Mouse (Mus musculus) Patski (cell line): ENCODE measurements around the gene Rfx7. TPM values are rescaled to one million over a fixed set of nuclear protein-coding genes. Genes with fewer than 3 reads are reported as not detected.
"Not testable (repeated sequence)": the region's sequence is repeated elsewhere in the genome, so short reads cannot be mapped to it uniquely, and the experiment has no call there.

ENCODE experiments used
- ATAC-seq: fragments of 100-300 bp; one replicate; pipeline ENCODE4 v1.8.0; 2021
- CTCF ChIA-PET: fragments of 350-600 bp; sonication (Branson Sonifier 250); formaldehyde crosslinking; loops from one replicate; lab custom pipeline; 2022; ENCODE audit warnings: inconsistent platforms; lab: Charles Lee
- POLR2A ChIA-PET: fragments of 350-600 bp; sonication (Branson Sonifier 250); formaldehyde crosslinking; loops from one replicate; lab custom pipeline; 2022; ENCODE audit warnings: antibody characterized with exemption, inconsistent platforms; lab: Charles Lee
- DNase-seq: peaks from one replicate; pipeline ENCODE4 v3.0.0-alpha.2; 2011; ENCODE audit warnings: low read depth, low spot score
- H3K27me3 ChIP-seq: fragments of 371-371 bp; one replicate; pipeline ENCODE4 v1.5.1; 2021
- CTCF ChIP-seq: fragments of 100-300 bp; IDR thresholded peaks from one replicate; pipeline ENCODE4 v1.5.1; 2021
- in situ Hi-C: fragments of 300-500 bp; cut with MboI; formaldehyde crosslinking; loops from 3 replicates; pipeline ENCODE4 v1.11.1; 2018; ENCODE audit warnings: low pct_unique_long_range_greater_than_20kb, mixed read lengths
- polyA plus RNA-seq: library from polyadenylated mRNA; unstranded; gene quantifications from one replicate; pipeline ENCODE4 v1.2.3, GENCODE M21; 2021

Rfx7 gene
- polyA plus RNA-seq, 1 experiment from 2014 or later, result 16.7 TPM

- ChIA-PET POLR2A (interaction anchor here (0.8 to 3.5 kb wide), 7 partner anchors 9 to 32 kb away, joined by 3 to 29 read pairs (median 11); no protein-coding TSS in a partner anchor), CTCF (interaction anchor here (1.1 to 3.1 kb wide), 4 partner anchors 9 to 35 kb away, joined by 3 to 14 read pairs (median 5); no protein-coding TSS in a partner anchor)
- ATAC-seq, result peak; percentile 85
- TF ChIP-seq CTCF, result no peak
- in situ Hi-C loops, result no loop called here
- no peaks in the 10 kb centered on the region for H3K27me3 ChIP-seq
- no peak for DNase-seq
Observed at GRCm38 (mm10) chr9:72661895-72662661, 130.0 kb downstream of the Rfx7 start, which contains the start of gene Nedd4. TSS of gene Nedd4 (plus strand) at chr9:72662346.

DNA sequence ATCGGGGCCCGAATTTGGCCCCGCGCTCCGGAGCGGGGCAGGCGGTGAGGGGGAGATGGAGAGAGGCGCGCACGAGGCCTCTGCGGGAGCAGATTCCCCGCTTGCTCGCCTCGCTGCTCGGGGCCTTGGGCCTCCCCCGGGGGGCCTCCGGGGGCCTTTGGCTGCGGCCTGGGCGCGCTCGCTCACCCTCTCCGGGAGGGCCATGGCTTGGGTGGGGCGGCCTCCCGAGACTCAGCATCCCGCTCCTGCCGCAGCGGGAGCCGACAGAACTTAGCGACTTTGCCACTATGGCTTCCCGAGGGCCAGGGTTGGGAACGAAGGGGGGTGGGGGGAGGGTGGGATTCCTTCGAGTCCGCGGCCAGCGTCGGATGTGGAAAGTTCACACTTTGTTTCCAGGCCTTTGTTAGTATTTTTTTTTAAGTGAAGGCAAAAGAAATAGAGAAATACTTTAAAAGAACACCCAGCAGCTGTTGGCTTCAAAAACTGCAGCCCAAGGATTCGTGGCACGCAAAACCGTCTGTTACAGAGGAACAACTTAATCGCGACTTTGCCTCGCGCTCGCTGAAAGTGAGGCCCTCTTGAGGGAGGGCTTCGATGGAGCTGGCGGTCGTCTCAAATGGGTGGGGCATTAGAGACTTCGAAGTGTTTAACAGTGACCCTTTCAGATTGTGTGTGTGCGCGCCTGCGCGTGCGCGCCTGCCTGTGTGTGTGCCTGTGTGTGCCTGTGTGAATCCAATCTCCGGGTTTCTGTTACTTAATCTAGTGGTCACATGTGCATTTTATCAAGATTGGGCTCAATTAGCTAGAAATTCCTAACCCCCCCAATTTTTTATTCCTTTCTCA, 130.9 kb downstream of the Rfx7 start:
- in situ Hi-C loops, result no loop called here
- ChIA-PET CTCF (interaction anchor here (1.0 to 3.7 kb wide), 5 partner anchors 9 to 34 kb away, joined by 3 to 28 read pairs (median 6); no protein-coding TSS in a partner anchor), POLR2A (interaction anchor here (0.6 to 3.5 kb wide), 9 partner anchors 8 to 131 kb away, joined by 3 to 29 read pairs (median 6); partner anchors contain the start of gene Rfx7)
- DNase-seq, result no peak
- H3K27me3 ChIP-seq, result no peaks in the 10 kb centered on the region
- TF ChIP-seq CTCF, result no peak
- ATAC-seq, result no peak

- in situ Hi-C loops, result no loop called here
- no peak for TF ChIP-seq CTCF
- DNase-seq, result no peak
- no peak for ATAC-seq
- CTCF ChIA-PET, result interaction anchor here (1.0 to 3.7 kb wide), 5 partner anchors 9 to 35 kb away, joined by 3 to 28 read pairs (median 6); no protein-coding TSS in a partner anchor
- no peaks in the 10 kb centered on the region for H3K27me3 ChIP-seq
- POLR2A ChIA-PET, result interaction anchor here (0.6 to 3.5 kb wide), 10 partner anchors 9 to 260 kb away, joined by 3 to 29 read pairs (median 6); partner anchors contain the start of gene Rfx7
Observed at GRCm38 (mm10) chr9:72663534-72663918, 131.5 kb downstream of the Rfx7 start.

DNA sequence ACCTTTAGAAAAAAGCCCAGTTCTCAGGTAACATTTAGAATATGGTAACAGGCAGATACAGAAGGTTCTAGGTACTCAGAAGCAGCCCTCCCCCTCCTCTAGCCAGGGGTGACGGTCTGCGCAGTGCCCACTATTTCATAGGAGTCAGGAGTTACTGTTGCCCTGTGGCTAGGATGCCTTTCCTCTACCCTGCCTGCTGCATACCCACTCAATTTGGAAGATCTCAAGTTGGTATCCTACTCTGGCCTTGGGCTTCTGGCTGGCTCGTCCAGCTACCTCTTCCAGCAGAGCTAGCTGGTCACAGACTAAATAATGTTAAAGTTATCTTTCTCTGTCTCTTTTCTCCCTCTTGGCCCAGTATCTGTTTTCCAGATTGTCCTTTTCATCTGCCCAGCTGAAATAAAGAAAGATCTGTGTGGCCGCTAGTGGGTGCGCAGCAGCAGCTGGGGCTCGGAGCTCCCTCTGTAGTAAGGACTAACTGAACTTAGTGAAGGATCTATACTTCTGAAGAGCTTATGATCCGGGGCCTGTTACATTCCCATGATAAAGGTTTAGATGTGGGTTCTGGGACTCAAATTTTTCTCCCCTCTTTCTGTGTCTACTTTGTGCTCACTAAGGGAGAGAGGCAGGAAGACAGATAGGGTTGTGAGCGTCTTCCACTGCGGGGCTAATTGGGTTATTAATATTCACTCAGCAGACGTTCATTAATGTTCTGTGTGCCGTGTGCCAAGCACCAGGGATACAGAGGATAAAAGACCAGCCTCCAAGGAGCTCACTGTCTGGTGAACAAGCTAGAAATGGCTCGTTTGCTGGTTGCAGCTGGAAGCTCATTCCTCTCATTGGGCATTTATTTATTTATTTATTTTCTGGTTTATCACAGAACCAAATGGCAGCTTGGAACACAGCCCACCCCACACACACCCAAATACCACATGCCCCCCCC, 132.6 kb downstream of the Rfx7 start:
- CTCF ChIA-PET, result interaction anchor here (0.8 to 3.7 kb wide), 8 partner anchors 10 to 40 kb away, joined by 3 to 28 read pairs (median 4); no protein-coding TSS in a partner anchor
- TF ChIP-seq CTCF, result no peak

GRCm38 (mm10) chr9:72665517-72665916, 133.5 kb downstream of the Rfx7 start:
- ChIA-PET CTCF (interaction anchor here (0.8 to 3.7 kb wide), 5 partner anchors 9 to 35 kb away, joined by 3 to 28 read pairs (median 7); no protein-coding TSS in a partner anchor), POLR2A (interaction anchor here (0.6 to 3.5 kb wide), 3 partner anchors 8 to 36 kb away, joined by 3 to 19 read pairs (median 5); no protein-coding TSS in a partner anchor)
- no peaks in the 10 kb centered on the region for H3K27me3 ChIP-seq
- TF ChIP-seq CTCF, result no peak
- in situ Hi-C loops, result no loop called here
- no peak for DNase-seq
- no peak for ATAC-seq

More for the DNA sequence above, 132.6 kb downstream of the Rfx7 start:
- DNase-seq (no peak), ATAC-seq (no peak)
- POLR2A ChIA-PET, result interaction anchor here (0.6 to 3.5 kb wide), 4 partner anchors 9 to 35 kb away, joined by 3 to 29 read pairs (median 12); no protein-coding TSS in a partner anchor
- in situ Hi-C loops, result no loop called here
- no peaks in the 10 kb centered on the region for H3K27me3 ChIP-seq

DNA sequence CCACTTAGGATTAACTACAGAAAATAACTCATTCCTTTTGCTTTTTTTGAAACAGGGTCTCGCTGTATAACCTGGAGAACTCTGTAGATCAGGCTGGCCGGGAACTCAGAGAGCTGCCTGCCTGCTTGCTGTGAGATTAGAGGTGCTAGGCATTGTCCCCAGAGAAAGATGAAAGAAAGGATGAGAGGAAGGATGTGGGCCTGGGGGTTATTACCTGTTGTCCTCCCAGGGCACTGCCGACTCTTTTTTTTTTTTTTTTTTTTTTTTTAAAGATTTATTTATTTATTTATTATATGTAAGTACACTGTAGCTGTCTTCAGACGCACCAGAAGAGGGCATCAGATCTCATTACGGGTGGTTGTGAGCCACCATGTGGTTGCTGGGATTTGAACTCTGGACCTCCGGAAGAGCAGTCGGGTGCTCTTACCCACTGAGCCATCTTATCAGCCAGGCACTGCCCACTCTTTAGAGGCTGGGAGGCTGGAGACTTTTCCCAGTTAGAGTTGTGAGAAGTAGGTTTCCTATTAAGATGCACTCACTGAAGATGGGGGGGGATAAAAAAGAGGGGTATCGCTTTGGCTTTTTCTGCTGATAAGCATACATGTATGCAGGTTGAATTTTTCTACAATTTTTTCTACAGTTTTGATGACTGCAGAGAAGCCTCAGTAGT, 134.4 kb downstream of the Rfx7 start:
- ATAC-seq, DNase-seq, POLR2A ChIA-PET, H3K27me3 ChIP-seq, in situ Hi-C loops: not testable (repeated sequence)
- CTCF ChIA-PET, result interaction anchor here (3.6 to 3.7 kb wide), 2 partner anchors 27 to 31 kb away, joined by 9 to 28 read pairs; no protein-coding TSS in a partner anchor
- TF ChIP-seq CTCF, result peak; percentile 13

DNA sequence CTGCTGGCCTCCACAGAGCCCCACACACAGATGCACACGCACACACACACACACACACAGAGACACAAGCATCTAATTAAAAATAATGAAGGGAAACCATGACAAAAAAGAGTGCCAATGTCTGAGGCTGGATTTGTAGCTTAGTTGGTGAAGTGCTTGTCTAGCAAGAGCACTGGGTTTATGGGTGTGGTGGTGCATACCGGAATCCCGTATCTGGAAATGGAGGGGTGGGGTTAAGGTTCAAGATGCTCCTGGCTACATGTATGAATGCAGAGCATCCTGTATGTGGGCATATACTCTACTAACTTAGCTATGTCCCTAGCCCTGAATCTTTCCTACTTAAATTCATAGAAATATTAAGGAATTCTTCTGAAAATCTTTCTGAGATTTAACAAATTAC, 135.1 kb downstream of the Rfx7 start:
- DNase-seq (no peak), ATAC-seq (no peak)
- in situ Hi-C loops, result no loop called here
- TF ChIP-seq CTCF, result no peak
- no peaks in the 10 kb centered on the region for H3K27me3 ChIP-seq
- POLR2A ChIA-PET, result interaction anchor here (0.8 kb wide), 1 partner anchor 27 kb away, joined by 4 read pairs; no protein-coding TSS in a partner anchor
- CTCF ChIA-PET, result interaction anchor here (3.6 kb wide), 1 partner anchor 32 kb away, joined by 9 read pairs; no protein-coding TSS in a partner anchor

DNA sequence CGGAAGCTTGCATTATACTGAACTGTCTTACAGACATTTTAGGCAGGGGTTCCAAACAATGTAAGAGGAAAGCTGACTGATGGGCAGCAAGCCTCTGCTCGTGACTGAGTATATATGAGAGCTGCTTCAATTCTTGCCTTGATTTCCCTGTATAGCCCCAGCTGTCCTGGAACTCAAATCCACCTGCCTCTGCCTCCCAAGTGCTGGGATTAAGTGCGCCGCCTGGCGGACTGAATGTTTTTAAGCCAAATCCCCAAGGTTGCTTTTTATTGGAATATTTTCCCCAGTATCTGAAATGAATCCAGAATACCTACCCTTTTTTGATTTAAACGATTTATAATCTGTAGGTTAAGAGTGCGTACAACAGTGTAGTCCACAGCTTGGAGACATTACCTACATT, 137.3 kb downstream of the Rfx7 start:
- CTCF ChIA-PET, result interaction anchor here (1.0 to 7.4 kb wide), 4 partner anchors 13 to 41 kb away, joined by 3 to 78 read pairs (median 4); no protein-coding TSS in a partner anchor
- POLR2A ChIA-PET, result interaction anchor here (1.2 kb wide), 1 partner anchor 35 kb away, joined by 3 read pairs; no protein-coding TSS in a partner anchor
- H3K27me3 ChIP-seq, result no peaks in the 10 kb centered on the region
- peak; percentile 8 for TF ChIP-seq CTCF
- no peak for DNase-seq
- in situ Hi-C loops, result no loop called here
- ATAC-seq, result no peak
